Mouse (Mus musculus): Measurements from ENCODE around the gene Erbb3.

- no peak for TF ChIP-seq CTCF (IDR thresholded peaks at IDR 0.05; ENCODE audit: low read depth, low read length)
- no peak for TF ChIP-seq POLR2A (IDR thresholded peaks at IDR 0.05; ENCODE audit: borderline replicate concordance, low read depth, low read length)
Observed at GRCm38 (mm10) chr10:128614934-128615333, 25.5 kb upstream of the Erbb3 start.

Data from bone marrow macrophage, adult 2 months (primary cell).